8 mouse cellular contexts compared by ENCODE assay signal in the genomic region with DNA sequence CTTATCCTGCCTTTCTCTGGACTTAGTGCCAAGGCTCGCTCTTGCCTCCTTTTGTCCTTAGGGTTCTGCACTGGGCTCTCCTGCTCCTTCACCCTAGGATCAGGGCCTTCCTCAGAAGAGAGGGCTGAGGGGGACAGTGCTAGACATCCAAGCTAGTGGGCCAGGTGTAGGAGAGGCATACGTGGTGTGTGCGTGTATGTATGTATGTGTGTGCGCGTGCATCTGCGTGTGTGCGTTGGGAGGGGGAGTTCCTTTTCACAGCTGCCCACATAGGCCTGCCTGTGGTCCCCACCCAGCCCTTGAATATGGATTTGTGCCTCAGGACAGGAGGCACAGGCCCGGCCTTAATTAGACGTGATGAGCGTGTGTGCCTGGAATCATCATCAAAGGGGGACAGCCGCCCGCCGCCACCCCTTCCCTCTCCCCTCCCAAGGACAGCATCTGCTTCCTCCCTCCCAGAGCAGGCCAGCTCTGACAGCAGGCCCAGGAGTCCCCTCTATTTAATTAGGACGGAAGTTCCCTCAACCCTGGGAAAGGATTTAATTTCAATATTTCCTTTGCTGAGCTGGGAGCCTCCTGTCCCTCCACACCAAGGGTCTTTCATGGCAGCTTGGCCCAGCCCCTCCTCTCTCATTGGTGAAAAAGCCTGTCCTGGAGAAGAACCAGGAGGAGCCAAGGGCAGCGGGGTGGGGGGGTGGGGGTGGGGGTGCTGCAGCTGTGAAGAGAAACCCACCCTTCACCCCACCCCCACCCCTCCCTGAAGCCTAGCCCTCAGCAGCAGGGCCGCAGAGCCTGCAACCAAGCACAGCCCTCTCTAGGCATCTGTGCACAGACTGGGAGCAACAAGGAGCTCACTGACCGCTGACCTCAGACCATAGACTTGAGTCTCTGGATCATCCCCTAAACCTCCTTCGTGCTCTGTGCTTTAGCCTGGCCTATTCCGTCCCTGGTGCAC.
DNase-seq lines count a peak whose midpoint lies in the region; ATAC-seq lines count a peak whose summit lies in the region.

No protein-coding gene starts in this region.

- peaks cover 93% of the 10 kb centered on the region for H3K4me1 ChIP-seq in forebrain, embryonic 16.5 days (replicated peaks; ENCODE audit: control insufficient read depth, insufficient read depth, low read length)
- H3K4me1 ChIP-seq in intestine, embryonic 16.5 days (ENCODE audit: control insufficient read depth, insufficient read depth, low read length) = peaks cover 27% of the 10 kb centered on the region

- no peaks in the 10 kb centered on the region for H3K9me3 ChIP-seq in forebrain, embryonic 16.5 days (ENCODE audit: control insufficient read depth, low read length)
- no peaks in the 10 kb centered on the region for H3K9me3 ChIP-seq in intestine, embryonic 16.5 days (ENCODE audit: control insufficient read depth, low read length)

- WGBS in forebrain, embryonic 16.5 days = 14% methylated on average over 19 of the region's 19 CpGs
- WGBS in intestine, embryonic 16.5 days = 37% methylated on average over 19 of the region's 19 CpGs

- H3K36me3 ChIP-seq in forebrain, embryonic 16.5 days (ENCODE audit: control insufficient read depth, insufficient read depth) = no peaks in the 10 kb centered on the region
- H3K36me3 ChIP-seq in intestine, embryonic 16.5 days (ENCODE audit: control insufficient read depth, insufficient read depth, low read length) = no peaks in the 10 kb centered on the region

- peak; percentile 38 for DNase-seq in kidney, postnatal 14 days
- no peak for DNase-seq in kidney, adult 8-10 months
- peak; percentile 94 for DNase-seq in retina, postnatal 1 day
- no peak for DNase-seq in urinary bladder, postnatal 36 days (ENCODE audit: low spot score in 2 of 2)
- DNase-seq in Muller cell, postnatal 12 days (ENCODE audit: inconsistent ontology term) = no peak
- DNase-seq in left cerebral cortex, adult 9 months (ENCODE audit: low spot score in 2 of 2) = no peak

- no peak overlapping the region for H3K4me2 ChIP-seq in forebrain, embryonic 16.5 days (ENCODE audit: low read length)
- H3K4me2 ChIP-seq in intestine, embryonic 16.5 days (ENCODE audit: low read depth, low read length) = no peak overlapping the region

- H3K4me3 ChIP-seq in forebrain, embryonic 16.5 days (replicated peaks; ENCODE audit: low read length) = no peak overlapping the region
- no peak overlapping the region for H3K4me3 ChIP-seq in intestine, embryonic 16.5 days (ENCODE audit: low read length)

- H3K27ac ChIP-seq in forebrain, embryonic 16.5 days (ENCODE audit: low read length) = peak overlapping the region; percentile 79
- H3K27ac ChIP-seq in intestine, embryonic 16.5 days (ENCODE audit: low read length) = peak overlapping the region; percentile 61

- peak overlapping the region; percentile 41; the same call in 1 of the 2 replicates for H3K9ac ChIP-seq in forebrain, embryonic 16.5 days (replicated peaks; ENCODE audit: low read depth, low read length)
- no peak overlapping the region for H3K9ac ChIP-seq in intestine, embryonic 16.5 days (ENCODE audit: low read depth, low read length)

- no peaks in the 10 kb centered on the region for H3K27me3 ChIP-seq in forebrain, embryonic 16.5 days (replicated peaks; ENCODE audit: control insufficient read depth, insufficient read depth, low read length)
- H3K27me3 ChIP-seq in intestine, embryonic 16.5 days (replicated peaks; ENCODE audit: control insufficient read depth, insufficient read depth, low read length) = no peaks in the 10 kb centered on the region

- ATAC-seq in forebrain, embryonic 16.5 days = peak; percentile 41
- peak; percentile 65 for ATAC-seq in intestine, embryonic 16.5 days

Comparison
In these comparisons a context has a peak if more than half of its experiments do, and no peak if none do; other contexts are left out.
1. DNase-seq: peak in kidney, postnatal 14 days (single experiment) and retina, postnatal 1 day (single experiment); none in kidney, adult 8-10 months (0 of 2), urinary bladder, postnatal 36 days (0 of 2), Muller cell, postnatal 12 days (single experiment) and left cerebral cortex, adult 9 months (0 of 2).